Mouse (Mus musculus): ENCODE results near the gene Gpr107. TPM values are rescaled to one million over a fixed set of nuclear protein-coding genes. Genes with fewer than 3 reads are reported as not detected.

Gpr107 gene
- total and polyA plus RNA-seq, 3 experiments: 16.4 to 18.3 TPM; not detected in 1

DNA sequence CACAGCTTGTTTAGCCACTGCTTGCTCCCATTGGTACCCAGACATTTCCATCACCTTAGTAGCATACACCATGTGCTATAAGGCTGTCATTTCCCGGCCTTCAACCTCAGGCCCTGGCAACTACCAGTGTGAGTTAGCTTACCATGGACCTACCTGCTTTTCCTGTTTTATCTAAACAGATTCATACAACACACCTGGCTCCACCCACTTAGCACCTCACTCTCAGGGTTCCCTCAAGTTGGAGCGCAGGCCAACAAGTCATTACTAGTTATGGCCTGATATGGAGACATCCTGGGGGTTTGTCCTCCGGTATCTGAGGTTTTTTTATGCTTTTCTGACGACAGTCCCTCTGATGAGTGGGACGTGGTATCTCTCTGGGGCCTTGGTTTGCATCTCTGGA, 28.6 kb upstream of the Gpr107 start:
- Histone ChIP-seq H3K27ac (ENCODE audit: control insufficient read depth, low read depth, low read length) (no peak overlapping the region), H3K36me3 (ENCODE audit: control insufficient read depth in 1 of 2, insufficient read depth in 2 of 2, low read length in 2 of 2) (peaks cover 0 to 11% of the 10 kb centered on the region in 2 experiments; a peak in 2 of 4 replicates)

DNA sequence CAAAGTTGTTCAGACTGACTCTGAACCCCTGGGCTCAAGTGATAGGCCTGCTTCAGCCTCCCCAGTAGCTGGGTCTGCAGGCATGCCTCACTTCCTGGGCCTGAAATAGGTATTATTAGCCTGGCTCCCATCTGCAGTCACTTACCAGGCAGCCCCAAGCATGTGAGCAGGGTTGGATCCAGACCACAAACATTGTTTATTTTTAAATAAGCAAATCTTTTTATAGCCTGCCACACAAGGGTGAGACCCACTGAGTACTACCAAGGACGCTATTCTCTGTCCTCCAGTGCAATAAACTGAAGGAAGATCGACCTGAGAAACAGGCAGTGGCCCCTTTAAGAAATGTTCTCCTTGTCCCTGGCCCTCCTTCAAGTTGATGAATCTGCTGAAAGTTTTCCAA, 27.4 kb upstream of the Gpr107 start:
- Histone ChIP-seq H3K79me2 (ENCODE audit: control insufficient read depth, insufficient read depth, low read length, poor library complexity) (no peaks in the 10 kb centered on the region), H3K4me1 (ENCODE audit: control insufficient read depth in 1 of 2, insufficient read depth in 2 of 2, low read length in 2 of 2) (peaks cover 6 to 23% of the 10 kb centered on the region in 2 experiments), H3K27me3 (ENCODE audit: control insufficient read depth in 1 of 2, insufficient read depth in 2 of 2, low read length in 2 of 2) (no peaks in the 10 kb centered on the region), H3K9me3 (replicated peaks; ENCODE audit: insufficient read depth, low read length) (no peaks in the 10 kb centered on the region), H3K9ac (ENCODE audit: control insufficient read depth, low read depth, low read length, poor library complexity, severe bottlenecking) (no peak overlapping the region), H3K27ac (ENCODE audit: control insufficient read depth, low read depth, low read length) (no peak overlapping the region), H3K4me3 (ENCODE audit: control insufficient read depth in 1 of 2, insufficient read depth in 1 of 2, low read depth in 2 of 2, low read length in 2 of 2) (no peak overlapping the region; a peak in 1 of 4 replicates), H3K36me3 (ENCODE audit: control insufficient read depth in 1 of 2, insufficient read depth in 2 of 2, low read length in 2 of 2) (peaks cover 0 to 11% of the 10 kb centered on the region in 2 experiments; a peak in 2 of 4 replicates)
- TF ChIP-seq NRF1 (IDR thresholded peaks at IDR 0.05; ENCODE audit: insufficient read depth, low read depth, low read length, poor library complexity, severe bottlenecking): no peak
- TF ChIP-seq TBP (IDR thresholded peaks at IDR 0.05; ENCODE audit: low read depth, low read length): no peak
- no peak for TF ChIP-seq MXI1 (IDR thresholded peaks at IDR 0.05; ENCODE audit: low read depth, low read length)
- no peak for TF ChIP-seq ZC3H11A (IDR thresholded peaks at IDR 0.05; ENCODE audit: low read depth, low read length)
- no peak for TF ChIP-seq USF2 (IDR thresholded peaks at IDR 0.05; ENCODE audit: borderline replicate concordance in 1 of 2, insufficient read depth in 1 of 2, low read depth in 1 of 2, low read length in 2 of 2)
- TF ChIP-seq MYC (IDR thresholded peaks at IDR 0.05; ENCODE audit: low read depth, low read length): no peak
- TF ChIP-seq ETS1 (IDR thresholded peaks at IDR 0.05; ENCODE audit: low read depth, low read length): no peak
- no peak for TF ChIP-seq MEF2A (IDR thresholded peaks at IDR 0.05; ENCODE audit: extremely low read depth, insufficient replicate concordance, low read depth, low read length, poor library complexity, severe bottlenecking)
- no peak for TF ChIP-seq POLR2AphosphoS2 (IDR thresholded peaks at IDR 0.05; ENCODE audit: low read length)
- no peak for TF ChIP-seq TAL1 (IDR thresholded peaks at IDR 0.05; ENCODE audit: low read length)
- TF ChIP-seq CHD1 (IDR thresholded peaks at IDR 0.05; ENCODE audit: low read depth, low read length): no peak
- TF ChIP-seq GABPA (IDR thresholded peaks at IDR 0.05; ENCODE audit: low read depth, low read length): no peak
- TF ChIP-seq GATA1 (IDR thresholded peaks at IDR 0.05; ENCODE audit: low read depth, low read length): no peak
- TF ChIP-seq MAFK (IDR thresholded peaks at IDR 0.05; ENCODE audit: borderline replicate concordance, low read depth, low read length): no peak
- no peak for TF ChIP-seq BHLHE40 (IDR thresholded peaks at IDR 0.05; ENCODE audit: borderline replicate concordance, low read depth, low read length)
- no peak for TF ChIP-seq NELFE (IDR thresholded peaks at IDR 0.05; ENCODE audit: low read depth, low read length)
- TF ChIP-seq RCOR1 (IDR thresholded peaks at IDR 0.05; ENCODE audit: low read depth, low read length): no peak
- TF ChIP-seq ZKSCAN1 (IDR thresholded peaks at IDR 0.05; ENCODE audit: low read depth, low read length): no peak
- no peak for DNase-seq (ENCODE audit: low read depth, low spot score)

More for the DNA sequence above, 28.6 kb upstream of the Gpr107 start:
- Histone ChIP-seq H3K9ac (ENCODE audit: control insufficient read depth, low read depth, low read length, poor library complexity, severe bottlenecking) (no peak overlapping the region), H3K9me3 (replicated peaks; ENCODE audit: insufficient read depth, low read length) (no peaks in the 10 kb centered on the region), H3K4me1 (ENCODE audit: control insufficient read depth in 1 of 2, insufficient read depth in 2 of 2, low read length in 2 of 2) (peaks cover 6 to 23% of the 10 kb centered on the region in 2 experiments), H3K27me3 (ENCODE audit: control insufficient read depth in 1 of 2, insufficient read depth in 2 of 2, low read length in 2 of 2) (no peaks in the 10 kb centered on the region), H3K4me3 (ENCODE audit: control insufficient read depth in 1 of 2, insufficient read depth in 1 of 2, low read depth in 2 of 2, low read length in 2 of 2) (no peak overlapping the region), H3K79me2 (ENCODE audit: control insufficient read depth, insufficient read depth, low read length, poor library complexity) (no peaks in the 10 kb centered on the region)
- no peak for DNase-seq (ENCODE audit: low read depth, low spot score)
- TF ChIP-seq EP300 (IDR thresholded peaks at IDR 0.05; ENCODE audit: low read depth in 1 of 2, low read length in 2 of 2) (no peak), USF1 (IDR thresholded peaks at IDR 0.05; ENCODE audit: low read depth, low read length) (no peak)
